Mouse (Mus musculus) liver, embryonic 11.5 days (tissue): Measurements from ENCODE around the gene Dennd1c. TPM values are rescaled to one million over a fixed set of nuclear protein-coding genes. Genes with fewer than 3 reads are reported as not detected.

Experiments used
- ATAC-seq: fragments of 200-750 bp; cut with Nextera tagmentation; replicated peaks from 2 replicates; pipeline ENCODE4 v1.8.0; 2017; ENCODE audit warnings: moderate number of reproducible peaks, mild to moderate bottlenecking, moderate TSS enrichment, moderate library complexity; ENCODE audit not compliant: low FRiP score
- DNase-seq: peaks from one replicate; pipeline ENCODE4 v3.0.0-alpha.2; 2017; ENCODE audit warnings: low spot score
- H3K27ac ChIP-seq: fragments of 300-500 bp; sonication (generic); 2 replicates; pipeline ENCODE4 v1.5.1; 2014; ENCODE audit warnings: mild to moderate bottlenecking, low read depth, low read length, control low read depth
- H3K27me3 ChIP-seq: fragments of 300-500 bp; sonication (generic); replicated peaks from 2 replicates; pipeline ENCODE4 v1.6.1; 2014; ENCODE audit warnings: low read length, mixed read lengths; ENCODE audit not compliant: control insufficient read depth, insufficient read depth
- H3K36me3 ChIP-seq: fragments of 300-500 bp; sonication (generic); 2 replicates; pipeline ENCODE4 v1.6.1; 2014; ENCODE audit warnings: mild to moderate bottlenecking, low read length, moderate library complexity, mixed read lengths; ENCODE audit not compliant: control insufficient read depth, insufficient read depth
- H3K4me1 ChIP-seq: fragments of 300-500 bp; sonication (generic); replicated peaks from 2 replicates; pipeline ENCODE4 v1.6.1; 2014; ENCODE audit warnings: low read length, mixed read lengths; ENCODE audit not compliant: control insufficient read depth, insufficient read depth
- H3K4me2 ChIP-seq: fragments of 300-500 bp; sonication (generic); 2 replicates; pipeline ENCODE4 v1.6.1; 2014; ENCODE audit warnings: mild to moderate bottlenecking, control low read depth, moderate library complexity
- H3K4me3 ChIP-seq: fragments of 300-500 bp; sonication (generic); 2 replicates; pipeline ENCODE4 v1.5.1; 2014; ENCODE audit warnings: low read depth, low read length, control low read depth
- H3K9ac ChIP-seq: fragments of 300-500 bp; sonication (generic); 2 replicates; pipeline ENCODE4 v1.6.1; 2014; ENCODE audit warnings: low read depth, low read length, control low read depth
- H3K9me3 ChIP-seq: fragments of 300-500 bp; sonication (generic); 2 replicates; pipeline ENCODE4 v1.6.1; 2016; ENCODE audit warnings: low read length, inconsistent platforms, mixed read lengths; ENCODE audit not compliant: control insufficient read depth
- WGBS: fragments of 180-500 bp; shearing (Covaris S2); extraction: QIAGEN DNeasy Blood & Tissue Kit; methylation state at CpG from one replicate; pipeline ENCODE4 v1.1.7; 2014; 5-methylcytosine and 5-hydroxymethylcytosine counted together
- polyA plus RNA-seq: library from polyadenylated mRNA; unstranded; fragments of >200 nt; fragmentation: Nextera tagmentation; extraction: Ambion mirVana; gene quantifications from 2 replicates; pipeline ENCODE4 v1.2.1, GENCODE M21; 2014

Gene Dennd1c
- 2.1 and 2.2 TPM in 2 replicates for polyA plus RNA-seq

DNA sequence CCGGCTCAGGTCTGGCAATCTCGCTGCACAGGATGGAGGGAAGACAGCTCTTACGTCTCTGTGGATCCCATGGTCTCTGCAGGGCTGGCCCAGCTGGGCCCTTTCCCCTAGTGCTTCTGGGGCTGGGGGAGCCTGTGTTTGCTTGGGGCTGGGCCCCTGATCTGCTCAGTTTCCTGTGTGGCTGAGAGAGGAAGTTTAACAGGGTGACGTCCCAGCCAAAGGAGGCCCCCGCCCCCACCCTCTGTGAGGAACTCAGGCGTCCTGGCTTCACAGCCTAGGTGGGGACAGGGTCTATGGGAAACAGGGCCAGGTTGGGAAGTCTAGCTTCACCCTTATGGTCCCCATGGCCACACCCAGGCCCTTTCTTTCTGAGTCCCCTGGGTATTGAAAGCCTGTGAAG, at the start of gene Dennd1c:
TSS of gene Dennd1c (minus strand) at position 179 of the 400 bp plus-strand sequence.
- WGBS: 25% methylated on average over 6 of the region's 6 CpGs
- H3K9ac ChIP-seq: 0 out of 2 replicates have a peak within 1 kb of the TSS, but pooled peaks have one; percentile 1
- H3K36me3 ChIP-seq: no peaks in the 10 kb centered on the region
- DNase-seq (no peak), ATAC-seq (peak; percentile 38)
- H3K27ac ChIP-seq: no peak within 1 kb of the TSS
- no peaks in the 10 kb centered on the region for H3K9me3 ChIP-seq
- no peaks in the 10 kb centered on the region for H3K27me3 ChIP-seq
- H3K4me2 ChIP-seq: peak within 1 kb of the TSS; percentile 26
- peaks cover 6% of the 10 kb centered on the region; the same call in 1 of the 2 replicates for H3K4me1 ChIP-seq
- H3K4me3 ChIP-seq: no peak within 1 kb of the TSS

DNA sequence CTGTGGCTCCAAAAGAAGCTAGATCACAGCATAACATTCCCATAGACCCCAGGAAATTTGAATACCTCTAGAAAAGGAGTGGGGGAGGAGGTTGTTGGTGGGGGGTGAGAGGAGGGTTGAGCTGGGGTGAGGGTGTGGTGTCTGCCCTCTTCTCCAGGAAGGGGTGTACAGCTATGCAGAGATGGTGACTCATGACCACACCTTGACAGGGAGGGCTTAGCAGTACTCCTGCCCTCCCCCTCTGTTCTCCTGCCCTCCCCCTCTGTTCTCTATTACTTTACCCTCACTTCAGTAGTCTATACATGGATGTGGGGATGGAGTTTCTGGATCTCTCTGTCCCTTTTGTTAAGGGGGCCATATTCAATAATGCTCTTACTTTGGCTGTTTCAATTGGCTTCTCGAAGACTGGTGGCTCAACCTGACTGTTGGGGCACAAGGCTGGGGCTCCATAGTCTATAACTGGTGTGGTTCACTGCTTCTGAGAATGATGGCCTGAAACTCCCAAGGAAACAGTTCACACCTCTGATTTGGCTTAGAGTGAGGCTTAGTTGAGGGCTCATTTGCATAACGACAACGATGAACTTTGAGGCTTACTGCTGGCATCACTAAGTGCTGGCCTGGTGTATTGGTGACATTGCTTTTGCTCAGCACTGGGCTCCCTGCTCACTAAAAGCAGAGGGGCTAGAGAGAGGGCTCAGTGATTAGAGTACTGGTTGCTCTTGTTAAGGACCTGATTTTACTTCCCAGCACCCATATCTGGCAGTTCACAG, 47.7 kb upstream of the Dennd1c start:
- no peaks in the 10 kb centered on the region for H3K9me3 ChIP-seq
- no peak overlapping the region for H3K9ac ChIP-seq
- 63% methylated on average over 3 of the region's 3 CpGs for WGBS
- no peaks in the 10 kb centered on the region for H3K27me3 ChIP-seq
- no peak overlapping the region for H3K27ac ChIP-seq
- ATAC-seq (no peak; the same call in 1 of the 2 replicates), DNase-seq (no peak)
- H3K4me3 ChIP-seq: no peak overlapping the region
- no peak overlapping the region for H3K4me2 ChIP-seq
- no peaks in the 10 kb centered on the region for H3K36me3 ChIP-seq
- H3K4me1 ChIP-seq: no peaks in the 10 kb centered on the region

DNA sequence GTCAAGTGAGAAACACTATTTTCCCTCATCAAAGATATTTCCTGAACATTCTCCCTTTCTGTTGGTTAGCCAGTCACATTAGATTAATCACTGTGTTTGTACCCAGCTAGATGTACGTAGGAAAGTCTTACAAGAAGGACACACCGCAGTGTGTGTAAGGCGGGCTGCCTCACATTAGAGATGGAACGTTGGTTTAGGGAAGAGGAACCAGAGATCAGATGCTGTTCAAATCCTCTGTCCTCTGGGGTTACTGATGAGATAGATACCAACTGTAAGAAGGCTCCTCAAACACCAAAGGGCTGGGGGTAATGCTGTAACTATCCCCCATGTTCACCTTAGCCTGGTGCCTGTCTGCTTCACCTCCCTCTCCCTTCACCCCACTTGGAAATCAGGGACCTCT, 46.5 kb upstream of the Dennd1c start:
- Histone ChIP-seq H3K4me2 (no peak overlapping the region), H3K27me3 (no peaks in the 10 kb centered on the region), H3K4me1 (no peaks in the 10 kb centered on the region), H3K9ac (no peak overlapping the region), H3K27ac (no peak overlapping the region), H3K9me3 (no peaks in the 10 kb centered on the region), H3K36me3 (no peaks in the 10 kb centered on the region), H3K4me3 (no peak overlapping the region)
- no peak for DNase-seq
- WGBS: 77% methylated on average over 4 of the region's 4 CpGs
- no peak for ATAC-seq

DNA sequence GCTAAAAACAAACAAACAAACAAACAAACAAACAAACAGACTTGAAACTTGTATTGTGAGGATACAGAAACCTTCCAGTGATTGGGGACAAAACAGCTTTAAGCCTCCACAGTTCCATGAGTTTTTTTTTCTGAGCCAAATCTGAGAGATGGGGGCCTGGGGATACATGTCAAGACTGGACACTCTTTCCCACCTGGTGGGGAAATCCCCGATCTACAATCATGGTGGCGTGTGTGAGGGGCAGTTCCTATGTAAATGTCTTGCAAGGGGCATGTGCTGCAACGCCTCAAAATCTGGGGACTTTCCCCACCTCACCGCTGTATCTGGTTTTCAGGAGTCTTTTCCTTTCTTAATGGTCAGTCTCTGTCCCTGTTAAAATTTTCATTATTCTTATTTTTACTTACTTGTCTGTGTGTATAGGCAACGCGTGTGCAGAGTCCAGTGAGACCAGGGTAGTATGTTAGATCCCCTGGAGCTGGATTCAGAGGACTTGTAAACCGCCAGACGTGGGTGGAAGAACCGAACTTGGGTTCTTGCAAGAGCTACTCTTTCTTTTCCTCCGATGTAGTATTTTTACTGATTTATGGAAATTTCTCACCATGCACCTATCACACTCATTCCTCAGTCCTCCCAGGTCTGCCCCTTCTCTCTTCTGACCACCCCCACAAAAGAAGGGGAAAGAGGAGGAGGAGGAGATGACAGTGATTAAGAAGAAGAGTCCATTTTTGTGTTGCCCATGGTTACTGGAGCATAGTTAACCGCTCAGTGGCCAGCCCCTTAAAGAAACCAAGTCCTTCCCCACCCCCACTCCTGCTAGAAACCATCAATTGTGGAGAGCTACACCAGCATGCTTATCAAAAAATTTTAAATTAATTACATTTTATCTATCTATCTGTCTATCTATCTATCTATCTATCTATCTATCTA, 45.1 kb upstream of the Dennd1c start:
- Histone ChIP-seq H3K4me3 (no peak overlapping the region), H3K27me3 (no peaks in the 10 kb centered on the region), H3K4me2 (no peak overlapping the region), H3K9me3 (no peaks in the 10 kb centered on the region), H3K27ac (no peak overlapping the region), H3K4me1 (peaks cover 2% of the 10 kb centered on the region), H3K36me3 (no peaks in the 10 kb centered on the region), H3K9ac (no peak overlapping the region)
- DNase-seq: no peak
- no peak for ATAC-seq
- WGBS: 79% methylated on average over 11 of the region's 11 CpGs

DNA sequence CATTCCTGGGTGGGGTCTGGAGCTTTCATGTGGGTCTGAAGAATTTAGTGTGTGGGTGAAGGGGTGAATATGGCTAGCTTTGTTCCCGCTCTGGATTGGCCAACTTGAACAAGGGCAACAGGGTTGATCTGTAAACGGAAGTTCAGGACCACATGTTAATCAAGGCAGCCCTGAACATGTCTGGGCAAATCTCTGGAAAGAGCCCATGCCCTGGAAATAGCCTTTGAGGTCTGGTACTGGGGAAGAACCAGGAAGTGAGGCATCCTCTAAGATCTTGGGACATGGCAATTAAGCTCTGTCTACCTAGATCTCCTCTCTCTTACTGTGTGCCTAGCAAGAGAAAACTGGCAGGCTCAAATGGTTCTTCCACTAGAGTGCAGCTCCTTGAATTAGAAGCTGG, 43.5 kb upstream of the Dennd1c start:
- Histone ChIP-seq H3K9me3 (no peaks in the 10 kb centered on the region), H3K27ac (no peak overlapping the region), H3K36me3 (no peaks in the 10 kb centered on the region), H3K27me3 (no peaks in the 10 kb centered on the region), H3K4me2 (no peak overlapping the region), H3K4me1 (peaks cover 2% of the 10 kb centered on the region), H3K4me3 (no peak overlapping the region), H3K9ac (no peak overlapping the region)
- DNase-seq (no peak), ATAC-seq (no peak)
- WGBS: 77% methylated on average over 2 of the region's 2 CpGs

DNA sequence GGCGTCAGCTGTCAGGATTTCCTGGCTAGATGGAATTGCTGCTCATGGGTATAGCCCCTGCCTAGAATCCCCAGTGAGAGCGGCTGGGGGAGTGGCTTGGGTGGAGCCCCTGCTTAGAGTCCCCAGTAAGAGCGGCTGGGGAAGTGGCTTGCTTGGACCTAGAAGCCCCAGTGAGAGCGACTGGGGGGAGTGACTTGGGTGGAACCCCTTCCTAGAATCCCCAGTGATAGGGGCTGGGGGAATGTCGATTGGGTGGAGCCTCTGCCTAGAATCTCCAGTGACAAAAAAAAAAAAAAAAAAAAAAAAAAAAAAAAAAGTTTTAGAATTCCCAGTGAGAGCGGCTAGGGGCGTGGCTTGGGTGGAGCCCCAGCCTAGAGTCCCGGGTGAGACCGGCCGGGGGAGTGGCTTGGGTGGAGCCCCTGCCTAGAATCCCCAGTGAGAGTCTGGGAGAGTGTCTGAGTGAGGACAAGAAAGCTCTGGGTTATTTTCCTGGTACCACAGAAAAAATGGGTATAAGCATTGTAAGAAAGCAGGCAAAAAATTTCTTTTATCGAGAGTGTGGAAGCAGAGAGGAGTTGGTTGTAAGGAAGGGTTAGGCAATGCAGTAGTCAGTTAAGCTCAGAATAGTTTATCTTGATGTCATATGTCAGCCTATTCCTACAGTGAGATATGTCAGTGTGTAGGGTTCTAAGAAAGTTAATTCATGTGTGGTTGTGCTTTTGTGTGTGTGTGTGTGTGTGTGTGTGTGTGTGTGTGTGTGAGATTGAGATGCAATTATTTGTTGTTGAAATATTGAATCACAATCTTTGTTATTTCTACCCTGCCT, 40.4 kb upstream of the Dennd1c start:
- Histone ChIP-seq H3K4me1 (peaks cover 2% of the 10 kb centered on the region), H3K4me3 (no peak overlapping the region), H3K36me3 (no peaks in the 10 kb centered on the region), H3K9ac (no peak overlapping the region), H3K4me2 (peak overlapping the region; percentile 45), H3K27me3 (peaks cover 6% of the 10 kb centered on the region; the same call in 1 of the 2 replicates), H3K9me3 (no peaks in the 10 kb centered on the region), H3K27ac (no peak overlapping the region)
- peak; percentile 61 for DNase-seq
- peak; percentile 89 for ATAC-seq
- WGBS: 1% methylated on average over 11 of the region's 11 CpGs

DNA sequence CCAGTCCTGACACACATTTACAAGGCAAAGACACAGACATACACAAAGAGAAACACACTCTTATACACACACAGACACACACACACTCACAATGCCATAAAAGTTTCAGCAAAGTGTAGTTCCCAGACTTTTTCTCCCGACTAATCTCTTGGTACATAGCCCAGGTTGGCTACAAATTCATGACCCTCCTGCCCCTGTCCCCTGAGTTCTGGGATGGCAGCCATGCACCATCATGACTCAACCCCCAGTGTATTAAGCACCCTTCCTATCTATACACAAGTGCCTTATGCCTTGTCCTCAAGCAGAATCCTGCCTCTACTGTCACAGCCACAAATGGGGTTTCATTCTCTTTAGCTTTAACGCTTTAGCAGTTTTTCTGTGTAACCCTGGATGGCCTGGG, 38.5 kb upstream of the Dennd1c start:
- no peak overlapping the region for H3K4me2 ChIP-seq
- H3K9ac ChIP-seq: no peak overlapping the region
- H3K9me3 ChIP-seq: no peaks in the 10 kb centered on the region
- peaks cover 6% of the 10 kb centered on the region; the same call in 1 of the 2 replicates for H3K27me3 ChIP-seq
- ATAC-seq: no peak
- H3K36me3 ChIP-seq: no peaks in the 10 kb centered on the region
- DNase-seq: no peak
- peaks cover 2% of the 10 kb centered on the region for H3K4me1 ChIP-seq
- no peak overlapping the region for H3K4me3 ChIP-seq
- WGBS: 75% methylated on average over 2 of the region's 2 CpGs
- H3K27ac ChIP-seq: no peak overlapping the region
